Mouse (Mus musculus) adrenal gland, adult 10 weeks (tissue): Measurements from ENCODE around the gene Gps1. TPM values are rescaled to one million over a fixed set of nuclear protein-coding genes. Genes with fewer than 3 reads are reported as not detected.

Source experiments
- polyA plus RNA-seq: library from polyadenylated mRNA; stranded (reverse); fragments of 350-450 nt; fragmentation: Illumina TruSeq; extraction: RNeasy Lipid Tissue Mini Kit (QIAGEN cat#74804); gene quantifications from one replicate; pipeline ENCODE4 v1.2.3, GENCODE M21; 2014; ENCODE audit warnings: low read depth, low replicate concordance

The Gps1 gene
- 30.7 TPM for polyA plus RNA-seq

DNA sequence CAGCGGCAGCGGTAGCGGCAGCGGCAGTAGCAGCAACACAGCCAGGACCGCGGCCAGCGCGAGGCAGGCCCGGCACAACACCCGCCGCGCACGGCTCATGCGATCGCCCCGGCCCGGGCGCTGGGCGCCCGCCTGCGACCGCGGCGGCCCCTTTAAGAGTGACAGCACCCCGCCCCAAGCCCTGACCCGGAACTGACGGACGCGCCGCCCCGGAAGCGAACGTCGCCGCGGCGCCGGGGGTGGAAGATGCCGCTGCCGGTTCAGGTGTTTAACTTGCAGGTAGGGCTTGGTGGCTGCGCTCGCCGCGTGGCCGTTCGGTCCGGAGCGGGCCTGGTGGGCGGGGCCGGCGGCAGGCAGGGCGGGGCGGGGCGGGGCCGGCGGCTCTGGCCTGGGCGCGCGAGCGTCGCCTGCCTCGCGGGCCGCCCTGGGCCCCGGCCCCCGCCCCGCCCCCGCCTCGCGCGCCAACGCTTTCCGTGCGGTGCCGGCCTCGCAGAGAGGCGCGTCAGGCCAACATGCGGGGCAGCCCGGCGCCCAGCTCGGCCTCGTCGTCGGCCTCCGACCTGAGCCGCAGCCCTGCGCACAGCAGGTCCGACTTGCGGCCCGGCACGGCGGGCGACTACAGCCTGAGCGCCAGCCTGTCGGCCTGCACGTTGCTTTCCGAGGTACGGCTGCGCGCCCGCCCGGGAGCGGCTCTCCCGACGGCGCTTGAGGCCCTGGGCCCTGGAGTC, at the start of gene Gps1, which contains the start of gene Rfng:
Gene Gps1, plus strand, starts transcription at position 209 of the 728 bp plus-strand sequence.
Gene Rfng, minus strand, starts transcription at position 144 of the 728 bp plus-strand sequence.

DNA sequence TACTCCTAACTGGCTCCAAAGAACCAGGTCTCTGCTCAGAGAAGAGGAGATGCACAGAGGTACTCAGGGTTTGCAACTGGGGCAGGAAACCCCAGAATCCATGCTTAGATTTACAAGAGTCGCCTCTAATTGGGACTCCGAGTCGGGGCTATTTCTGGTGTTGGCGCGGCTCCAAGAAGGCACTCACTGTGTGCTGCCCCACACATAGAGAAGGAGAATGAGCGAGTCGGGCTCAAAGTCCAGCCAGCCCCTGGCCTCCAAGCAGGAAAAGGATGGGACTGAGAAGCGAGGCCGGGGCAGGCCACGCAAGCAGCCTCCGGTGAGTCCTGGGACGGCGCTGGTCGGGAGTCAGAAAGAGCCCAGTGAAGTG, 21.4 kb upstream of the Gps1 start, which contains the start of gene Hmga1b:
Gene Hmga1b, plus strand, starts transcription at position 123 of the 370 bp plus-strand sequence.

DNA sequence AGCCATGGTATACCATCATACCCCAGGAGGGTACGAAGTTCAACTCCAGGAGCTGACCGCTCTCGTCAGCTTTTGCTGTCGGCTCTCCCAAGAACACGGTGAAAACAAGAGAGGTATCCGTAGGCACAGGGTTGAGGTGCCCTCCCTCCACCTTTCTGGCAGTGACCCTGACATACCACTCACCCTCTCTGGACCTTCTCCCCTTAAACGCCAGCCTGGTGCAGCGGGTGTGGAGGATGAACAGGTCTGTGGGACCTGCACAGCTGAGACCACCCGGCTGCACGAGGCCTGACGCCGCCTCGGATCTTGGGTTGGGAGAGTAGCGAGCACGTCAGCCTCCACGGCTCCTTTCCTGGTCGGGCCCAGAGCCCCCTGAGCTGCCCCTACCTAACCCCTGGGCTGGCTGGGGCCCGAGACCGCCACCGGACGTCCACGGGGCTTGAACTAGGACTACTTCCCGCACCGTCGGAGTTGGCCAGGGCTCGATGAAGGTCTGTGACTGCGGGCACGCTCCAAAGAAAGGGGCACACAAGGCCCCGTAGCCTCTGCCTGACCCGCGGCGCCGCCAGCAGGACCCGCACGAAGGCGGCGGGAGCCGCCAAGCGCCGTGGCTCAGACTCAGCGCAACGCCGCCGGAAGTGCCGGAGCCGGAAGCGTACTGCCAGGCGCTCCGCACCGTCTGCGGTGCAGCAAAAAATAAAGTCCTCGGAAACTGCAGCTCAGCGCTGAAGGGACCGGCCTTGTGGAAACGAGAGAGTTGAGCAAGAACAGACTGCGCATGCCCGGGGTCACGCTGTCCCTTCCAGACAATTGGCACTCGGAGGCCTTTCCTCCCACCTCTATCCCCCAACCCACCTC, 11.9 kb downstream of the Gps1 start, which contains the start of gene Dus1l:
Gene Dus1l, minus strand, starts transcription at position 648 of the 858 bp plus-strand sequence.

DNA sequence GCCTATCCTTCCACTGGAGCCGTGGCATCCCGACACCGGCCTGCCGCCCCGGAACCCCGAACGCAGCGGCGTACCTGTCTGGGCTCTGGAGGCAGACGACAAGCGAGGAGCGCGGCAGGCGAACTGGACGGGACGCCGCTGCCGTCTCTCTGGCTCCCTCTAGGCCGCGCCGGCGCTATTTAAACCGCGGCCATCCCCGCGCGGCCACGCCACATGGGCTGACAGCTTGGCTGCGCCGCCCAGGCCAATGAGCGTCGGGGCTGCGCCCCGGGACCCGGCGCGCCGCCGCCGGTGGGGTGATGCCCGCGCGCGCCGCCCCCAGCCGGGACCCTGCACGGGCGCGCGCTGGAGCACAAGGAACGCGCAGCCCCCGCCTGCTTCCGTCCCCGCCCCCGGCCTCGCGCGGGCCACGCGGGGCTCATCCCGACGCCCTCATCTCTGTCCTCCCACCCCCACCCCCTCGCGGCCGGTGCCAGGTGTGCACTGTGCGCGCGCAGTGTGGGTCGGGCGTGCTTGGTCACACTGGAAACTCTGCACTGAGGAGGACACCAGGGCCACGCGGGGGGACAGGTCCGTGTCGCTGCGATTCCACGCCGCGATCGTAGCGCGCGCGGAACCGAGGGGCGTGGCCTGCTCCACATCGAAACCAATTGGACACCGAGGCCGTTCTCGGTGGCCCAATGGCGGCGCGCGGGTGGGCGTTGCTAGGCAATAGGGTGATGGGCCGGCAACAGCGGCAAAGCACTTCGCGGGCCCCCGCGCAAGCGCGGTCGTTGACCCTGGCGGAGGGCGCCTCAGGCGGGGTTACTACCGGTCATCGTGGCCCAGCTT, 40.1 kb downstream of the Gps1 start, which contains the start of gene Fasn:
Gene Fasn, minus strand, starts transcription at position 592 of the 831 bp plus-strand sequence.

Other genes with a start within 250 kb of the Gps1 start
- 1.0 TPM for gene Mcrip1, start 234.5 kb upstream of the Gps1 start, polyA plus RNA-seq
- not detected for gene Ppp1r27, start 233.1 kb upstream of the Gps1 start, polyA plus RNA-seq
- gene P4hb, start 211.0 kb upstream of the Gps1 start, polyA plus RNA-seq: 183 TPM
- gene Arhgdia, start 202.6 kb upstream of the Gps1 start, polyA plus RNA-seq: 32.9 TPM
- gene Alyref, start 185.9 kb upstream of the Gps1 start, polyA plus RNA-seq: 20.8 TPM
- gene Anapc11, start 185.9 kb upstream of the Gps1 start, polyA plus RNA-seq: 10.3 TPM
- gene Npb, start 175.8 kb upstream of the Gps1 start, polyA plus RNA-seq: not detected
- gene Pcyt2, start 166.3 kb upstream of the Gps1 start, polyA plus RNA-seq: 14.4 TPM
- 7.9 TPM for gene Sirt7, start 159.0 kb upstream of the Gps1 start, polyA plus RNA-seq
- gene Mafg, start 150.7 kb upstream of the Gps1 start, polyA plus RNA-seq: 17.5 TPM
- gene Pycr1, start 140.5 kb upstream of the Gps1 start, polyA plus RNA-seq: 0.52 TPM
- not detected for gene Myadml2, start 136.1 kb upstream of the Gps1 start, polyA plus RNA-seq
- gene Notum, start 123.1 kb upstream of the Gps1 start, polyA plus RNA-seq: not detected
- 2.4 TPM for gene Aspscr1, start 111.3 kb upstream of the Gps1 start, polyA plus RNA-seq
- 1.7 TPM for gene Cenpx, start 70.5 kb upstream of the Gps1 start, polyA plus RNA-seq
- 0.47 TPM for gene Lrrc45, start 70.3 kb upstream of the Gps1 start, polyA plus RNA-seq
- not detected for gene Rac3, start 62.8 kb upstream of the Gps1 start, polyA plus RNA-seq
- not detected for gene Dcxr, start 57.0 kb upstream of the Gps1 start, polyA plus RNA-seq
- 1.2 TPM for gene Cbr2, start 52.2 kb upstream of the Gps1 start, polyA plus RNA-seq
- gene Hmga1b, start 21.5 kb upstream of the Gps1 start, polyA plus RNA-seq: not detected
- not detected for gene Rfng, start 65 bp upstream of the Gps1 start, polyA plus RNA-seq
- gene Dus1l, start 12.1 kb downstream of the Gps1 start, polyA plus RNA-seq: 4.8 TPM
- 10.8 TPM for gene Fasn, start 40.3 kb downstream of the Gps1 start, polyA plus RNA-seq
- gene Ccdc57, start 148.6 kb downstream of the Gps1 start, polyA plus RNA-seq: 1.2 TPM
- gene Slc16a3, start 164.2 kb downstream of the Gps1 start, polyA plus RNA-seq: 0.12 TPM
- gene Csnk1d, start 207.1 kb downstream of the Gps1 start, polyA plus RNA-seq: 73.3 TPM